Comparison of ENCODE assay signal across 8 mouse cellular contexts in the genomic region with DNA sequence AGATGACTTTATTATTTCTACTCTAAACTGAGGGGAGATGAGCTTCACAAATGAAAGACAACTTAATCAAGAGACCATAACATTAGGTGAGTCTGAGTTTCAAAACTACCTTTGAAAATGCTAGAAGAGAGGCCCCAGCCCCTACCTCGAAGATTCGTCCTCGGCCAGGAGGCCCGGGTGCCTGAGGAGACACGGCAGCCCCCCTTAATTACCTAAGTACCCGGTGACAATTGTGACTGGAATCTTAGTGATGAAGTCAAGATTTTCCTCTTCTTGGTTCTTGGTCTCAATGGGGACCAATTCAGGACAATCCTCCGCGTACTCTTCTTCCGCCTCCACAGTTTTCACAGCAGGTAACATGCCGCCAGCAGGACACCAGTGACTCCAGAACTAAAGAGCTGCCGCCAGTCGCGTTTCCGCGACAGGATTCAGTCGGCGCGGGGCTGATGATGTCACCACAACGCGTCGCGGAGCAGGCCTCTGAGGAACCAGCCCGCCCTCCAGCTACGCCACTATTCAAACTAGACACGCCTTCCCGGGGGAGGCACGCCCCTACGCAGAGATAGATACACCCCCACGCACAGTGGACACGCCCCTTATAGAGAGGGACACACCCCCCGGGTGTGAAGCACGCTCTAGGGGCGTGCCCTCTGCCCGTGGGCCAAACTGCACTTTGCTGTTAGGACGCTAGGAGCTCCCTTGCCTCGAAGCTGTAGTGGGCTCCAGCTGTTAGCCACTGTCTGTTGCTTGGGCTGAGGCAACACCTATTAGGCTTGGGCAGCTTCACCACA. TPM values are rescaled to one million over a fixed set of nuclear protein-coding genes. Genes with fewer than 3 reads are reported as not detected.
DNase-seq lines count a peak whose midpoint lies in the region; ATAC-seq lines count a peak whose summit lies in the region.

A gene (minus strand): TSS at position 439 of the 791 bp plus-strand sequence.

- no peaks in the 10 kb centered on the region for H3K9me3 ChIP-seq in forebrain, embryonic 14.5 days (replicated peaks; ENCODE audit: control insufficient read depth, low read length)
- no peaks in the 10 kb centered on the region for H3K9me3 ChIP-seq in neural tube, embryonic 15.5 days (replicated peaks)

- intact Hi-C loops in heart, postnatal 14 days (cut with DNase I) = loop anchor here (2.0 to 10.0 kb wide), 3 partner anchors 39 to 663 kb away; no protein-coding TSS in a partner anchor

- DNase-seq in ES-CJ7 (ENCODE audit: low read depth, low spot score) = peak; percentile 99
- peak; percentile 92 for DNase-seq in cerebellum, adult 11 months
- DNase-seq in forebrain, embryonic 14.5 days (ENCODE audit: low spot score) = peak; percentile 98
- DNase-seq in heart, postnatal 14 days = peak; percentile 96 to 99
- peak; percentile 98 for DNase-seq in layer of hippocampus, adult 11-12 months (ENCODE audit: low spot score)
- DNase-seq in lung, adult 18-20 months = peak; percentile 97 to 98
- DNase-seq in testis, postnatal 14 days (ENCODE audit: low spot score) = peak; percentile 99

- no peaks in the 10 kb centered on the region for H3K36me3 ChIP-seq in forebrain, embryonic 14.5 days (ENCODE audit: control insufficient read depth, insufficient read depth, low read length)
- no peaks in the 10 kb centered on the region for H3K36me3 ChIP-seq in neural tube, embryonic 15.5 days

- H3K4me3 ChIP-seq in forebrain, embryonic 14.5 days (ENCODE audit: low read depth, low read length) = peak within 1 kb of the TSS; percentile 62
- H3K4me3 ChIP-seq in neural tube, embryonic 15.5 days (replicated peaks) = peak within 1 kb of the TSS; percentile 77

- peak within 1 kb of the TSS; percentile 74 for H3K9ac ChIP-seq in forebrain, embryonic 14.5 days (ENCODE audit: low read length)
- peak within 1 kb of the TSS; percentile 76 for H3K9ac ChIP-seq in neural tube, embryonic 15.5 days (replicated peaks)

- peaks cover 4% of the 10 kb centered on the region for H3K4me1 ChIP-seq in forebrain, embryonic 14.5 days (ENCODE audit: control insufficient read depth, insufficient read depth, low read length)
- H3K4me1 ChIP-seq in neural tube, embryonic 15.5 days = peaks cover 9% of the 10 kb centered on the region

- under 1% methylated on average over 36 of the region's 36 CpGs for WGBS in forebrain, embryonic 14.5 days
- under 1% methylated on average over 36 of the region's 36 CpGs for WGBS in neural tube, embryonic 15.5 days

- peak; percentile 99 for ATAC-seq in forebrain, embryonic 14.5 days
- ATAC-seq in neural tube, embryonic 15.5 days (ENCODE audit: low FRiP score) = peak; percentile 100

- H3K27me3 ChIP-seq in forebrain, embryonic 14.5 days (replicated peaks; ENCODE audit: control insufficient read depth, insufficient read depth, low read length) = no peaks in the 10 kb centered on the region
- H3K27me3 ChIP-seq in neural tube, embryonic 15.5 days (replicated peaks) = no peaks in the 10 kb centered on the region

- H3K4me2 ChIP-seq in forebrain, embryonic 14.5 days (ENCODE audit: low read length) = peak within 1 kb of the TSS; percentile 63
- H3K4me2 ChIP-seq in neural tube, embryonic 15.5 days = peak within 1 kb of the TSS; percentile 70

- no peak within 1 kb of the TSS for H3K27ac ChIP-seq in forebrain, embryonic 14.5 days (ENCODE audit: low read depth, low read length)
- H3K27ac ChIP-seq in neural tube, embryonic 15.5 days (replicated peaks) = peak within 1 kb of the TSS; percentile 54; the same call in 1 of the 2 replicates

RNA-seq across cellular contexts. Expression of the gene that starts here (rescaled TPM):
- 16.5 and 20.2 TPM in 2 replicates for polyA plus RNA-seq in forebrain, embryonic 14.5 days (2014; fragmentation: Nextera tagmentation; extraction: Ambion mirVana)
- total RNA-seq in heart, postnatal 14 days (2021) = 1 to 10 TPM; 9.3 to 9.9 TPM
- 16.1 and 16.3 TPM in 2 replicates for polyA plus RNA-seq in neural tube, embryonic 15.5 days (2015; fragmentation: Nextera tagmentation; extraction: Ambion mirVana)
